Mouse (Mus musculus) c-Kit-positive CD71-positive TER-119-negative erythroid progenitor cells, embryonic 14.5 days (primary cell): ENCODE measurements around the gene Sacm1l.

Experiments used
- DNase-seq: peaks from one replicate; pipeline ENCODE4 v3.0.0-alpha.2; 2013; ENCODE audit warnings: low read depth

Sacm1l gene

DNA sequence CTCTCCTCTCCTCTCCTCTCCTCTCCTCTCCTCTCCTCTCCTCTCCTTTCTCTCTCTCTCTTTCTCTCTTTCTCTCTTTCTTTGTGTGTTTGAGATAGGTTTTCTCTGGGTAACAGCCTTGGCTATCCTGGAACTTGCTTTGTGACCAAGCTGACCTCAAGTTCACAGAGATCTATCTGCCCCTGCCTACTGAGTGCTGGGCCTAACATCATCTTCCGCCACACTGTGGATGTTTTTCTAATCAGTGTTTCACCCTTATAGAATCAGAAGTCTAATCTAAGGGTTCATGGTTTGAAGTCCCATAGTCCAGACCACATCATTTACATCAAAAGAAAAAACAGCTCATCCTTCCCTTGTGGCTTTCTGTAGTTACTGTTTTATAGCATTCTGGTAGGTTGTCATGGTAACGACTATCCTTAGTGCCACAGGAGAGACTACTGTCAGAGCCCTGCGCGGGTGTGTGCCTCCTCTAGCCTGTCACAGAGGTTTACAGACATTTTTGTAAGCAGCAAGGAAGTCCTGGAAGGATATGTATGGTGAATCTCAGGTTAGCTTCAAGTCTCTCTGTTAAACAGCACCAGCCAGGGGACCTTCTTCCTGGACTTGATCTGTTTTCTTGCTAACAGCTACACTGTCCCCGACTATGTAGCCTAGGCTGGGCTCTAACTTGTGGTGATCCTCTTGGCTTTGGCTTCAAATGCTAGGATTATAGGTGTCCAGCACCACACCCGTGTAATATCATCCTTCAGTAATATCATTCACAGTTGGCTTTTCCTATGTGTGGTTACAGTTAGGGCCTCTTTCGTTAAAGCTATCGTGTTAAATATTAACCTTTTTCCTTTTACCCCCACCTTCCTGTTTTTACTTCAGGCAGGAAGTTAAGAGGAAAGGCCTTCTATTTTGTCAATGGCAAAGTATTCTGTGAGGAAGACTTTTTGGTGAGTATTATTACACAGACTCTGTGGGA lies 19.6 kb upstream of the Sacm1l start:
- DNase-seq = no peak

DNA sequence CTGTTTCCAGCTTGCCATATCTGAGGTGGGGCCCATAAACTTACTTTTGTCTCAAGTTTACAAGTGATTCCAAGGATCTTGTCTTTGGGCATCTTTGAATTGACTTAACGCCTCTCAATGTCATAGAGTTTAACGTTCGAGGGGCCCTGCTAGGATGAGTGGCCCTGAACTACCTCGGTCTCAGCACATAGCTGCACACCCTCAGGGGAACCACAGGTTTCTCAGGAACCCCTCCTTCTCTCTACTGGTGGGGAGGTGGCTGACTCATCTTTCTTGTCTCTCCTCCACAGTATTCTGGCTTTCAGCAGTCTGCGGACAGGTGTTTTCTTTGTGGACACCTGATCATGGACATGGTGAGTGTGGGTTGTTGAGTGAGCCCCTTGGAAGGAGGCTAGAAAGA lies 18.6 kb upstream of the Sacm1l start:
- DNase-seq = no peak

DNA sequence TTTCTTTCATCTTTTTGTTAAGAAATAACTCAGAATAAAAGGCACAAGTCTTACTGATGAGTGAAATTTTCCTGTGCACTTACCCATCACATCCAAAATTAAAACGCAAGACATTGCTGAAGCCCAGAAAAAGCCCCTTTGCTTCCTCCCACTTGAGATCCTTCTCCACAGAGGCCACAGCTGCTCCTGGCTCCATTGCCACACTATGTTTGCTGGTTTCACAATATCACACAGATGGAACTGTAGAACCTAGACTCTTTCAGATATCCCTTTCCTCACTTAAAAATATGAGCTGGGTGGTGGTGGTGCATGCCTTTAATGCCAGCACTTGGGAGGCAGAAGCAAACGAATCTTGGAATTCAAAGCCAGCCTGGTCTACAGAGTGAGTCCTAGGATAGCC lies 17.1 kb upstream of the Sacm1l start:
- DNase-seq = no peak

DNA sequence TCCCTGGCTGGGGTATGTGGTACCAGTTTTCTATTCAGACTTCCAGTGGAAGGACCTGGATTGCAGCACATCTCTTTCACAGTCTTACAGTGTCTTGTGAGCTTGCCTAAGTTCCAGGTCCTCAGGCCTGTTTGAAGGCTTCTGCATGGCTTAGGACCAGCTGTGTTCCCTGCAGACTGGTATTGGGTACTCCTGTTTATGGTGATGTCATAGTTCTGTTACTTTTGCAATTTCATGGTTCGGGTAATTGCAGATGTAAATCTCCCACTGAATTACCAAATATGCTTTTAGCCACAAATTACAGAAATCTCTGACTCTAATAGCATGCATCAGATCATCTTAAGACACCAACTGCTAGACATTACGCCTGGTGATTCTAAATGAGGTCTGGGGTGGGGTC lies 14.5 kb upstream of the Sacm1l start:
- DNase-seq = no peak

DNA sequence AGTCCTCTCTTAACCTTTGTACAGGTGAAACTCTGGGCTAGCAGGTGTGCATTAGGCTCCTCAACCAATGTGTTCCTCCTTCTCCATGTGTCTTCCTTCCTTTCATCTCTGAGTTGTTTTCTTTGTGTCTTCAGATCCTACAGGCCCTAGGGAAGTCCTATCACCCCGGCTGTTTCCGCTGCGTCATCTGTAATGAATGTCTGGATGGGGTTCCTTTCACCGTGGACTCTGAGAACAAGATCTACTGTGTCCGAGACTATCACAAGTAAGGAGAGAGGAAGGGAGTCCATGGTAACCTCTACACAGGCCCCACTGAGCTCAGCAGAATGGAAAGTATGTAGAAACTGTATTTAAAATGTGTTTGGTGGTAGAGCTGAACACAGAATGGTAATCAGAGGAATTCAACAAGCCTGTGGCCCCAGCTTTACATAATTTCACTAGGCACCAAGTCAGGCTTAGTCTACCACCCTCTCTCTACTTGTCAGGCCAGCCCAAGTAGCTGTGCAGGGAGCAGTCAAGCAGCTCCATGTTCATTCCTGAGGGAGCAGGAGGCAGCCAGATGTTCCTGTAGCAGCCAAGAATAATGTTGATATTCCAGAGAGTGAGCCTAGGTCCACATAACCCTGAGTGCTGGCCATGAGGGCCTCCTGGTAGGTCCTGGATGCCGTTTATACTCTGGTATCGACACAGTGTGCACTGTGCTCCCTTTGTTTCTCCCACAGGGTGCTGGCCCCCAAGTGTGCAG lies 12.7 kb upstream of the Sacm1l start:
- DNase-seq = no peak

DNA sequence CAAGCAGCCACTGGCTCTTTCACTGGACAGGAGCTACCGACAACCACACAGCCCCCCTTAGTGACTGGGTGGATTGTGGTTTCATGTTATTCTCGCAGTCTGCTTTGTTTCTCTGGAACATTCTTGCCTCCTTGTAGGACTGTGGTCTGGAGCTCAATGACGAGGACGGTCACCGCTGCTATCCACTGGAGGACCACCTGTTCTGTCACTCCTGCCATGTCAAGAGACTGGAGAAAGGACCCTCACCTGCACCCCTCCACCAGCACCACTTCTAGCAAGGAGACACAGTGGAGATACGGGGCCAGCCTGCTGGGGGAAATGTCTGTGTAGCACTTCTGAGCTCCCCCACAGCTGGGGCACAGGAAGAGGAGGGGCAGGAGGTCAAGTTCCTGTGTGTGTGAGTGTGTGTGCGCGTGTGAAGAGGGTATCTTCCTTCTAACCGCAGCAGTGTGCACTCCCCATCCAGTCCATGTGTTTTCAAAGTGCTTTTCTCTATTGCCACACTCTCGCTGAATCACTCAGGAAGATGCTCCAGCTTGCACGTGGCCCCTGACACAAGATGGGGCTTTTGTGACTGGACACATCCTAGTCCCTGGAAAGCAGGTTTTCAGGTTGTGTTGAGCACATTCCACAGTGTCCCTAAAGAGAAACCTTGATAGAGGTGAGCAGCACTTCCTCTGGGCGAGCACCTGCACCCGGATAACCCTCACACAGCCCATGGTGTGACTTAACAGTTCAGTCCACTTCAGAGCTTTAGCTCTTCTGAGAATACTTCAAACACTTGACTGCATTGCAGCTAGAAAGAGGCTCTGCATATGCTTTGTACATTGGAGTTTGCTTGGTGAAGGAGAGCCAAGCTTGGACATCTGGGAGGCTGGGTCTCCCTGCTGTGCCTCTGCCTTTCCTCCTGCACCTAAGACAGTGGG lies 10.3 kb upstream of the Sacm1l start:
- no peak for DNase-seq

DNA sequence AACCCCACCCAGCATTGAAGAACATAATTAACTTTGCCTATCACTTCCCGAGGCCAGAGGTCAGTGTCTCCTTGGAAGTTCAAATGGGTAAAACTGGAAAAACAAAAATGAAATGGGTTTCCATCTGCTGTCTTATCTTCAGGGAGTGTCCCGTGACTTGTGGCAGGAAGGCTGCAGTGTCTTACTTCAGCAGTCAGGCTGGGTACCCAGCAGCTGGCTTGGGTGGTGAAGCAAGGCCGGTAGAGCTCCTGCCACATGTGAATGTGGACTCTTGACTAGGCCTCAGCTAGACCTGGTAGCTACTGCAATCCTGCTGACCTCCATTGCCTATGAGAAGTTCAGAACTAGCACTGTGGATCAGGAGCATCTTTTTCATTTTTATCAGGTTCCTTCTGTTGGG lies 8.8 kb upstream of the Sacm1l start:
- no peak for DNase-seq

DNA sequence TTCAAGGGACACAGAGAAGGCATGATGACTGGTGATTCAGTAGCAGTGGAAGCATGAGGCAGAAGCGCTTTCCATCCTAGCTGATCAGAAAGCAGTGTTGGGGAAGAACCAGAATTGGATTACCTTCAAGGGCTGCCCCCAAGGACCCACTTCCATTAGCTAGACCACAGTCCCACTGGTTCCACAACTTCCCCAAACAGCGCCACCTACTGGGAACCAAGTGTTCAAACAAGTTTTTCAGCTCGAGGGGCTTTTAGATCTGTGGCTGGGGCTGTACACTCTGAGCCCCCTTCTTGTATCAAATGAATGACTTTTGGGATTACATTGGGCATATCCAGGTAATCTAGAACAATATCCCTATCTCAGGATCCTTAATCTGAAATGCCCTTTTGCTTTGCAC lies 5.9 kb upstream of the Sacm1l start:
- DNase-seq = no peak

DNA sequence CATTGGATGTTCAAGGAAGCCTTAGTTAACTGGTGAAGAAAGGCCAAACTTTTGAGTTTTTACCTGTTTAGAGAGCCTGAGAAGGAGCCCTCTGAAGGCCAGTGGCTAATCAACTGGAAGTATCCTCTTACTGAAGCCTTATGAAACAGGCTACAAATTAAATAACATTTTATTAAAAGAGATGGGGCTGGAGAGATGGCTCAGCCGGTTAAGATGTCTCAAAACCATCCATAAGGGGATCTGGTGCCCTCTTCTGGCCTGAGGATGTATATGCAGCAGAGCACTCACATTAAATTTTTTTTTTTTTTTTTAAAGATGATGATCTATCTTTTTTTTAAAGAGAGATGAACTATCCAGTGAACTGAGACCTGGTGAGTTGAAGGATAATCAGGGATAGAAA lies 4.5 kb upstream of the Sacm1l start:
- peak; percentile 83 for DNase-seq

DNA sequence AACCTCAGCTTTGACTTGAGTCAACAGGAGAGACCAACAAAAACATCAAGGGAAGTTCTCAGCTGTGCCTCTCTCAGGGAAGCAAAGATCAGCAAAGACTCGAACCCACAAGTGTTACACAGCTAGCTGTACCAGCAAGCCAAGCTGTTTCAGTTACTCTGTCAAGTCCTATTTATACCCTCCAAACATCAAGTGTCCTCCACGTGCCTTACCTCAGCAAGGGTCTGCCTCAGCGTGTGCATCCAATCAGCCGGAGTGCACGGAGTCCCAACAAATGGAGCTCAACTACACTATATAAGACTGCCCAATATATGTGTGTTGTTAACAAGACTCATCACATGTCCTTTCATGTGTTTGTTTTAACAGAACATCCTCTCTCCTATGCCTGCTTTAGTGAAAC lies 3.1 kb upstream of the Sacm1l start:
- DNase-seq = no peak

DNA sequence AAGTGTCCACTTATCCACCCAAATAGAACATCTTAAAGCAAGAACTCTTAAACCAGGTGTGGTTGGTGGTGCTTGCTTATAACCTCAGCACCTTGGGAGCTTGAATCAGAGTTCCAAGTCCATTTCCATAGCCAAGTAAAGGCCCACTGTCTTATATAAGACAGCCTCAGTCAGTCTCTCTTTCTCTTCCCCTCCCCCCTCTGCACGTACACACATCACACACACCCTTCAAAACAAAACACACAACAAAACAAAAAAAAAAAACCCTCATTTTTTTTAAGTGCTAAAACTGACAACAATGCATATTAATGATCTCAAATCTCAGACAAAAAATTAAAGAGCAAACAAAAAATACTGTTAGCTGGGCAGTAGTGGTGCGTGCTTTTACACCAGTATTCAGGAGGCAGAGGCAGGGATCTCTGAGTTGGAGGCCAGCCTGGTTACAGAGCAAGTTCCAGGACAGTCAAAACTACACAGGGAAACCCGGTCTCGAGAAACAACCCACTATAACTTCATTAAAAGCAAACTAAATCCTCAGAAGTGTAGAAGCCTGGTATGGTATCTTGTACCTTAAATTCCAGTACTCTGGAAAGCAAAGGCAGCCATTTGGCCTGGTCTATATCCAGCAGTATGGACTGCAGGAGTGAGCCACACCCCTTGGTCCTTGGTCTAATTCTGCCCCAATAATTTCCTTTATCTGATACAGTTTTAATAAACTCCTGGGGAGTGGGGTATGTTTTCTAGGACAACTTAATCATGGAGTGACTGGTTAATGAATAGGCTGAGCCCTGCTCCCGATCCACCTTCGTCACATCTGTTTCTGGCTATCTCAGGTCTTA lies 1.3 kb upstream of the Sacm1l start:
- DNase-seq = no peak

DNA sequence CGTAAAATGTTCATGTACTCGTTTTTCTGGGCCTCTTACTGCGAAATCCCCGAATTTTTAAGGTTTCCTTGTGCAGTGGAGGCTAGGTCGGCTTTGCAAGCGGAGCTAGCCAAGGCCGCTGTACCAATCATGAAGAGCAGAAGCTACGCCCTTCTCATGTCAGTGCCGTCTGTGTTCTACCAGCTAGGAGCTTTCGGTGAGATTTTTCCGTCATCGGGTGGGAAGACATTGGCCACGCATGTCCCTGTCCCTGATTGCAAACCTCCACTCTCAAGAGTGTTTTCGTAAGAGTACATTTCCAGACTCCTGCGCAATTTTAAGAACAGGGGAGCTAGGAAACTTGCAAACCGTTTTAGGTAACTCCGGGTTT lies 648 bp upstream of the Sacm1l start:
- peak; percentile 55 for DNase-seq

DNA sequence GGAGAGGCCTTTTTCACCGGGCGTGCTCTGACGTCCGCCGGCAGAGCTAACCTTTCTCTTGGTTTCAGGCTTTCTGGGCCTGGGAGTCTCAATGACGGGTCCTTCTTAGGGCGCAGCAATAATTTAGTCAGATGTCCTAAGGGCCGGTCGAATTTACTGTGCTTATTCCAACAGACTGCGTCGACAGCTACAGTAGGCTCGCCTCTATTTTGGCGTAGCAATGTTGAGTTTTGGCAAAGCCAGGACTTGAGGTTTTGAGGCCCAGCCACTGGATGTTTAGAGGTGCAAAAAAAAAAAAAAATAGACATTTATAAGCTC lies 558 bp downstream of the Sacm1l start:
- DNase-seq = no peak

DNA sequence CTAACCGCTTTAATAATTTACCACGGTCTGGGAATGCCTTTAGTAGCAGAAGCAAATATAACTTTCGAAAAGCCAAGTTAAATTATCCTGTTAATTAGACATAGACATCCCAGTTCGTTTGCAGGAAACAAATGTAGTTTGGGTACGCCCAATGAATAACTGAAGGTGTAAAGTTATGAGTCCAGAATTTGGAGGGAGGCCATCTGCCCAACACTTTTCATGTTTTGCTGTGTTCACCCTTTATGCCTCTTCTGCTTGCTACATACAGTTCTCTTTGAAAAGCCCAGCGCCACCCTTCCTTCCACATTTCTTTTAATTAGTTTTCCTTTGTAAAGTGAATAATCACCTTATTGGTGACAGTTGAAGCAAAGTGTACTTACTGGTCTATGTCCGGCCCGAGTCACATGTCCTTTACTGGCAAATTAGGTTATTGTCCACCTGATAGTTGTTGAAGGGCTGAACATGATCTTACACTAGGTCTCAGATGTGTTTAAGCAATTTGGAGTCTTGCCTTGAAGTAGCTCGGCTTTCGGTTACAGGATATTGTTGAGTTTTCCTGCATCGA lies 1.1 kb downstream of the Sacm1l start:
- DNase-seq = no peak

DNA sequence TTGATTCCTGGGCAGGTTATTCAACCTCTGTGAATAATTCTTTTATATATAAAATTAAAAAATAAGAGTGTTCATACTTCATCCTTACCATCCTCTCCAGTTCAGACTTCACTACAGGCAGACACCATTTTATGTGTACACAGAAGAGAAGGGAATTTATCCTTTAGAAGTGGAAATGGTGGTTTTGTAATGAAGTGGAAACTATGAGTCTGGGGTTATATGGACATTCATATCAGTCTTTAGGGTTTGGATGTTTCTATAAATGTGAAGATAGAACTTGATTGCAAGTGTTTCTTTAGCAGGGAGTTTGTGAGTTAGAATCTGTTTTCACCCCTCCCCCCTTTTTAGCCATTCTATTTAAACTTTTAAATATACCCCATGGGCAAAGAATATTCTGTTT lies 1.7 kb downstream of the Sacm1l start:
- no peak for DNase-seq

DNA sequence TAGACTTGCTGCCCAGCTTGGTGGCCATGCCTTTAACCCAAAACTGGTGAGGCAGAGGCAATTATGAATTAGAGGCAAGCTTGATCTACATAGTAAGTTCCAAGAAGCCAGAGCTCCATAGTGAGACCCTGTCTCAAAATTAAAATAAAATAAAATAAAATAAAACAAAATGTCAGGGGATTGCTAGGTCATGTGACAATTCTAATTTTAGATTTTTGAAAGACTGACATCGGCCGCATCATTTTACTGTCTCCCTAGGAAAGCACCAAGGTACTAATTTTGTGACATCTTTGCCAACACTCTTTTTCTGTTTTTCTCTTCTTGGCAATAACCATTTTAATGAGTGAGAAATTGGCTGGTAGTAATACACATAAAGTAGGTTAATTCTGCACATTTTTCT lies 7.1 kb downstream of the Sacm1l start:
- DNase-seq = no peak

DNA sequence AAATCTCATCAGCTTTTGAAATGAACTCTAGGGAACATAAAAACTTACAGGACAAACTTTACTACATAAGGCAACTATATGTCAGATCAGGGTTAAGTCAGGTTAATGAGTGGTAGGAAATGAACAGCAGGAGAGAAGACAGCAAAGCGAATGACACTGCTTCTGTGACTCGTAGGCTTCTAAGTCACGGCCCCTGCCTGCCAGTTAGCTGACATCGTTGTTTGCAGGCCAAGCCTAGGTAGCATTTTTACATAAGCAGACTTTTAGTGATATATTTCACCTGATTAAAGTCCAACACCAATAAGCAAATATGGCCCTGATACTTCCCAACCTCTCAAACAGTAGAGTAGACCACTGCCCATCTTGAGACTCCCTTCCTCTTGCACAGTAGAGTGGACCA lies 8.6 kb downstream of the Sacm1l start:
- no peak for DNase-seq

DNA sequence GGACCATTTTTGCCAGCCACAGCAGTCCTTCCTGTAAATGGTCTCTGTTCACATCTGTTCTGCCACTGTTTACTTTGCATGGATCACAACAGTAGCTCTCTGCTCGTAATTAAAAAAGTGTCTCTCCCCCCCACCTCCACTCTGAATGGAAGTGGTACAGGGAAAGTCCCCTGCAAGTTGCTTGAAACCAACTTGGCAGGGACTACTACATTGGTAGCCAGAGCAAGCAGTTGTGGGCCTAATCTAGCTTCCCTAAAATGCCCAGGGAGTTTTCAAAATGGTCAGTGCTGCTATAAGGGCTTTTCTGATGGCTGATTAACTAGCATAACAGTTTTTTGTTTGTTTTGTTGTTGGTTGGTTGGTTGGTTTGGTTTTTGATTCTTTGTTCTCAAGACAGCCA lies 9.5 kb downstream of the Sacm1l start:
- DNase-seq = no peak

DNA sequence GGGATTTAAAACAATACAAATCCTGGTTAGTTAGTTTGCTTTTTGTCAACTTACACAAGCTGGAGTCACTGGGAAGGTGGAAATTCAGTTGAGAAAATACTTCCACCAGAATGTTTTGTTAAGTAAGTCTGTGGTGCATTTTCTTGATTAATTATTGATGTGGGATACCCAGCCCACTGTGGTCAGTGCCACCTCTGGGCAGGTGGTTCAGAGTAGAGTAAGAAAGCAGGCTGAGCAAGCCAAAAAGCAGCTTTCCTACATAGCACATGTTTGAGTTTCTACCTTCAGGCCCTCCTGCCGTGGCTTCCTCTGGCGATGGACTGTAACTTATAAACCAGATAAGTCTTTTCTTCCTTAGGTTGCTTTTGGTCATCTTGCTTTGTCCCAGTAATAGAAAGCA lies 10.3 kb downstream of the Sacm1l start:
- no peak for DNase-seq

DNA sequence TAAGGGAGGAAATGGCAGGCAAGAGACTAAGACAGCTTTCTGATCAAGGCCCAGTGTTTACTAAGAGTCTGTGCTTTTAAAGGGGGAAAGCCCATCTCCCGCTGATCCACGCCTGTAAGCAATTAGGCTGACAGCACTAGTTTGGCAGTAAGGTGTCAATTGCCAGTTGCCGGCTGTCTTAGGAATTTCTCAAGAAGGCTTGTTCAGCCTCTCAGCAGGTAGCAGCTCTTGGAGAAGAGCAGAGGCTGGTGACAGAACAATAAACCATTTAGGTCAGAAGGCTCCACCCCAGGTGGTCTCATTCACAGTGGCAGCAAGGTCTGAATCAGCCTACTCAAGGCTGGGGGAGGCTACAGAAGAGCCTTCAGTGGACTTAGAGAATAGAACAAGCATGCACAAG lies 25.0 kb downstream of the Sacm1l start:
- DNase-seq = no peak
